Mouse (Mus musculus): ENCODE data around the gene 1110002E22Rik.

Gene 1110002E22Rik

GRCm38 (mm10) chr3:138064732-138065645 is at the start of gene 1110002E22Rik:
TSS of gene 1110002E22Rik (plus strand) at chr3:138065052.
- WGBS = 63% methylated on average over 33 of the region's 33 CpGs

- 75% methylated on average over 12 of the region's 12 CpGs for WGBS
Observed at GRCm38 (mm10) chr3:138016810-138017209, 48.0 kb upstream of the 1110002E22Rik start.

DNA sequence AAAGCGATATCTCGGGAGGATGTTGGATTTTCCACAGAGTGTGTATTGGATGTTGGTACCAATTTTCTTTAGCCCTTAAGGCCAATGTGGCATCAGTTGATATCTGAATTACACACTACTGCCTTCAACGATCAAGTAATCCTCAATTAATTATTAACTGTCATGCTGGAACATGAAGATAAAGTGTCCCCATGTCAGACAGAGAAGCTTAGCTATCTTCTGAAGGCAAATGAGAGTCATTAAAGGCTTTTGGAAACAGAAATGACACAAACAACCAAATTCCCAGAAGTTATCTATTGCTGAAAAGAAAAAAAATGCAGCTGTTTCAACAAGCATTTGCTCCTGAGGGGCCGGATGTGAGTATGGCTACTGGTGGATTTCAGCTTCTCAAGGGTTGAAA is 42.8 kb upstream of the 1110002E22Rik start:
- 90% methylated on average over 4 of the region's 4 CpGs for WGBS

DNA sequence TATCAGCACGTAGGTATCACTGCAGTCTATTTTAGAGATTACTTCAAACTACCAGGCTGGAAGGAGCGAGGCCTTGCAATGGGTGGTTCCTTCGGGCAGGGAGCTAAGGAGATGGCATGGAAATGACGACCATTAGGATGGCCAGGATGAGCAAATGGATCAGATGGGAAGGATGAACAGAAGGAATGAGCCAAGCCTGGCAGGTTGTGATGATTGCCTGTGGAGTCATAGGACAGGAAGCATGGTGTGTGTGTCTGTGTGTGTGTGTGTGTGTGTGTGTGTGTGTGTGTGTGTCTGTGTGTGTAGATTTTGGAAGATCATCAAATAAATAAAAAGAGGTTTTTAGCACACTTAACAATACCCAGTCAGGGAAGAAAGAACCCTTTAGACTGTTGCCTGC is 42.2 kb upstream of the 1110002E22Rik start:
- 89% methylated on average over 4 of the region's 4 CpGs for WGBS

DNA sequence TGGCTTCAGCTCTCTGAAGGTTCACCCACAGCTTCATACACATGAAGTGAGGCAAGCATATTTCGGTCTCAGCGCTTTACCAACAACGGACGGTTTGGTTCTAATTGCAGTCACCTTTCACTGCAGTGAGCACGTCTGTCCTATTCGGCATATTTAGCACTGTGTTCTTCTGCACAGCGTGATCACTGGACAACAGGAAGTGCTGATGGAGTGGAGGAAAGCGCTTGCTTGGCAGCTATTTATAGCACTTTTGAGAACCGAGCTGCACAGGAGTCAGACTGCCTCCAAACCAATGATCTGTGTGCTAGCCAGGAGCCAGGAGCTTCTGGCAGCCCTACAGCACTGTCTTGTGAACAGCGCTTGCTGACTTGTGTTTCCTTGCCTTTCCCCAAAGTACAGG is 38.6 kb upstream of the 1110002E22Rik start:
- 51% methylated on average over 10 of the region's 10 CpGs for WGBS

DNA sequence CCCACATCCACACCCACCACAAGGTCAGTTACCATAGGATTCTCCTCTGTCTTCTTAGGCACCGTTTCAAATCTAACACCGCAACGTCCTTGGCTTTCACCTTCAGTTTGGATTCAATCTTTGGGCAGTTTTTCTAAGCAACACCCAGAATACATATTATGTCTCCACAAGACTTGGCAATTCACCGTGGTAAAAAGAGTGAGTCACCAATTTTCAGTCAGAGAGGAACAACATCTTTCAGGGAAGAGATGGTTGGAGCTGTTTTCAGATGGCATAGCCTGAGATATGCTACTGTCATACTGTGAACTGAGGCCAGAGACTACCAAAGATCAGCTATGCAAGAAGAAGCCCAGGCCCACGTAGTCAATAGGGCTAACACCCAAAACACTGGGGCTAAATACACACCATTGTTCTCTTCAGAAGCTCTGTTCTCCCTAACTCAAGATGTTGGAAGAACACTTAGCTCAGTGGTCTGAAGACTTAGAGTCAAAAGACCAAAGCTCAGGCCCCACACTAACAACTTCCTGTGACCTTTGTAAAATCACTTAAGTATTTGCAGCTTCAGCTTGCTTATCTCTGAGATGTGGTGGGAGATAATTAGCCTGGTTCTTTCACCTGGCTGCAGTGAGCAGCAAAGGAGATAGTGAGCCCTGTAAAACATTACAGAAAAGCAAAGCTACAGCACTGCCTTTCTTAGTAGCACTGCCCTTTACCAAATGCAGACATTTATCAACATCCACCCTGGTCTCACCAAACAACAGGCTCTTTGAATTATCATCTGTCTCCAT is 37.1 kb upstream of the 1110002E22Rik start:
- 43% methylated on average over 5 of the region's 5 CpGs for WGBS

GRCm38 (mm10) chr3:138029351-138029750 is 35.5 kb upstream of the 1110002E22Rik start:
- WGBS = 67% methylated on average over 5 of the region's 5 CpGs

GRCm38 (mm10) chr3:138030563-138030962 is 34.3 kb upstream of the 1110002E22Rik start:
- 80% methylated on average over 6 of the region's 6 CpGs for WGBS

- whole genome bisulfite sequencing = 83% methylated on average over 6 of the region's 6 CpGs
Observed at GRCm38 (mm10) chr3:138033986-138034385, 30.9 kb upstream of the 1110002E22Rik start.

GRCm38 (mm10) chr3:138040938-138041337 is 23.9 kb upstream of the 1110002E22Rik start:
- whole genome bisulfite sequencing = 84% methylated on average over 2 of the region's 2 CpGs

GRCm38 (mm10) chr3:138041591-138042301 is 23.1 kb upstream of the 1110002E22Rik start:
- WGBS = 66% methylated on average over 3 of the region's 3 CpGs

DNA sequence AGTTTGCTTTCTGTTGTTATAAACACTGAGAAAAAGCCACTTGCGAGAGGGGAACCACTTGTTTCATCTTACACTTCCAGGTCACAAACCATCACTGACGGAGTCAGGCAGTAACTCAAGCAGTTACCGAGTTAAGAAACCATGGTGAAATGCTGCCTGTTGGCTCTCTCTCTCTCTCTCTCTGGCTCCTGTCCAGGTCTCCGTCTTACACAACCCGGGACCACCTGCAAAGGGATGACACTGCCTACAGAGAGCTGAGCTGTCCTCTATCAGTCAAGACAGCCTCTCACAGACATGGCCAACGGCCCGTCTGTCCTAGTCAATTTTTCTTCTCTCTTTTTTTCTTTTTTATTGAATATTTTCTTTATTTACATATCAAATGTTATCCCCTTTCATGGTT is 21.5 kb upstream of the 1110002E22Rik start:
- WGBS = 59% methylated on average over 7 of the region's 7 CpGs

GRCm38 (mm10) chr3:138049555-138049954 is 15.3 kb upstream of the 1110002E22Rik start:
- WGBS = 84% methylated on average over 6 of the region's 6 CpGs

DNA sequence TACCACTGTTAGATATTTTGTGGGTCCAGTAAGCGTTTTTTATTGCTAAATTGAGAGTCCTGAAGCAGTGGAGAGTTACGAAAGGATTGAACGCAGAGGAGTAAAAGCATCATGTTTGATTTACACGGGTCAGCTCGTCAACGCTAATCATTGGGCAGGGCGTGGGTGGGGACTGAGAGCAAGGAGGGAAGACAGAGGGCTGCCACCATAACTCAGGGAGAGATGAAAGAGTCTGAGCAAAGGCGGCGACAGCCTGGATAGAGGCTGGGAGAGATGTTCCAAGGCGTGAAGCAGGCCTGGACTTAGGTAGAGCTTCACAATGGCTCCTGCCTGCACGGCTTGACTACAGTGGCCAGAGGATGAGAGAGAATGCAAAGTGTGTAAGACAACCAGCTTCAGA is 14.1 kb upstream of the 1110002E22Rik start:
- WGBS = 92% methylated on average over 11 of the region's 11 CpGs

- 71% methylated on average over 3 of the region's 3 CpGs for WGBS
Observed at GRCm38 (mm10) chr3:138051431-138051830, 13.4 kb upstream of the 1110002E22Rik start.

GRCm38 (mm10) chr3:138053969-138054368 is 10.9 kb upstream of the 1110002E22Rik start:
- 55% methylated on average over 4 of the region's 4 CpGs for WGBS

DNA sequence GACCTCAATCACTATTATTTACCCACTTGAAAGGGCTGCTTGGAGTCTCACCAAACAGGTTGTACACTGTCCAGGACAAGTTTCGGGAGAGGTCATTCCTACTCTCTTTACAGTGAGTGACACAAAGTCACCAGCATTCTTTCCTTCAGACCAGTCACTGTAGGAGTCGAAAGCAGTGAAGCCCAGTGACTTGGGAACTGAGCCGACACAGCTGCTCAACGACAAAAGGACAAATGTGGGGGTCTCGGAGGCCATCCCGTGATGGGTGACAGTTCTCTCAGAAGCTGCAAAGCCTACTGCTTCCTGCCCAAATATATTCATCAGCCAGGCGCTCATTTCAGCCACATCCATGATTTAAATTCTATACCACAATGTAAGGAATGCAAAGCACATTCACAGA is 7.9 kb upstream of the 1110002E22Rik start:
- WGBS = 90% methylated on average over 7 of the region's 7 CpGs

GRCm38 (mm10) chr3:138058226-138058625 is 6.6 kb upstream of the 1110002E22Rik start:
- WGBS = 57% methylated on average over 4 of the region's 4 CpGs

- WGBS = 92% methylated on average over 7 of the region's 7 CpGs
Observed at GRCm38 (mm10) chr3:138060429-138060828, 4.4 kb upstream of the 1110002E22Rik start.

GRCm38 (mm10) chr3:138061205-138061911 is 3.5 kb upstream of the 1110002E22Rik start:
- 87% methylated on average over 9 of the region's 9 CpGs for WGBS

DNA sequence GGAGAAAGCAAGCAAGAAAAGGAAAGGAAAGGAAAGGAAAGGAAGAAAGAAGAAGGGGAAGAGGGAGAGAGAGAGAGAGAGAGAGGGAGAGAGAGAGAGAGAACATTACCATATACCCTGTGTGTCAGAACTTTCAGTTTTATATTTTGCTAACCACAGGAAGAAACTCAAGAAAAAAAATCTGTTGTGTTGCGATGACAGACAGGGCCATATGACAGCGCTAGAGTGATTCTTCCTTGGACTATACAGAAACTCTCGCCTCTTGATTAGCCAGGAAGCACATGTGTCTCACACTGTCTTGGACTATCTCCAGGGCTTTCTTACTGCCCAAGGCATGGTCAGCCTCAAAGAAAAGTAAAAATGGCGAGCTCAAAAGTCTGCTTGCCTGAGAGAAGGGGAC is 2.2 kb upstream of the 1110002E22Rik start:
- 86% methylated on average over 4 of the region's 4 CpGs for WGBS
